Mouse (Mus musculus): ENCODE data around the gene 2310030G06Rik.

2310030G06Rik gene

GRCm38 (mm10) chr9:50746214-50746677 lies at the start of gene 2310030G06Rik:
2310030G06Rik (minus strand) TSS chr9:50746536.
- DNase-seq (ENCODE audit: low read depth) = no peak

- DNase-seq (ENCODE audit: low read depth) = no peak
Measured at GRCm38 (mm10) chr9:50795266-50795665, 48.9 kb upstream of the 2310030G06Rik start.

GRCm38 (mm10) chr9:50782155-50782554 lies 35.8 kb upstream of the 2310030G06Rik start:
- peak; percentile 72 for DNase-seq (ENCODE audit: low read depth)

- DNase-seq (ENCODE audit: low read depth) = peak; percentile 9
Measured at GRCm38 (mm10) chr9:50776162-50776760, 29.9 kb upstream of the 2310030G06Rik start.

- DNase-seq (ENCODE audit: low read depth) = peak; percentile 27
Measured at GRCm38 (mm10) chr9:50775662-50776126, 29.4 kb upstream of the 2310030G06Rik start.

GRCm38 (mm10) chr9:50774991-50775612 lies 28.8 kb upstream of the 2310030G06Rik start, which contains the start of the genes Alg9 and 1110032A03Rik:
Alg9 (plus strand) TSS chr9:50775019.
1110032A03Rik (minus strand) TSS chr9:50775520.
- DNase-seq (ENCODE audit: low read depth) = peak; percentile 89

GRCm38 (mm10) chr9:50774026-50774462 lies 27.7 kb upstream of the 2310030G06Rik start:
- peak; percentile 66 for DNase-seq (ENCODE audit: low read depth)

- no peak for DNase-seq (ENCODE audit: low read depth)
Measured at GRCm38 (mm10) chr9:50770011-50770410, 23.7 kb upstream of the 2310030G06Rik start.

GRCm38 (mm10) chr9:50768107-50769002 lies 22.0 kb upstream of the 2310030G06Rik start, which contains the start of gene Fdxacb1:
Fdxacb1 (plus strand) TSS chr9:50768236.
- peak; percentile 99 for DNase-seq (ENCODE audit: low read depth)

- DNase-seq (ENCODE audit: low read depth) = no peak
Measured at GRCm38 (mm10) chr9:50767531-50768106, 21.3 kb upstream of the 2310030G06Rik start.

GRCm38 (mm10) chr9:50763331-50763730 lies 17.0 kb upstream of the 2310030G06Rik start:
- DNase-seq (ENCODE audit: low read depth) = peak; percentile 43

- DNase-seq (ENCODE audit: low read depth) = no peak
Measured at GRCm38 (mm10) chr9:50761520-50762243, 15.3 kb upstream of the 2310030G06Rik start.

- no peak for DNase-seq (ENCODE audit: low read depth)
Measured at GRCm38 (mm10) chr9:50756711-50757110, 10.4 kb upstream of the 2310030G06Rik start.

- DNase-seq (ENCODE audit: low read depth) = no peak
Measured at GRCm38 (mm10) chr9:50753947-50754346, 7.6 kb upstream of the 2310030G06Rik start.

GRCm38 (mm10) chr9:50752784-50753615 lies 6.7 kb upstream of the 2310030G06Rik start:
- DNase-seq (ENCODE audit: low read depth) = no peak

- no peak for DNase-seq (ENCODE audit: low read depth)
Measured at GRCm38 (mm10) chr9:50752054-50752602, 5.8 kb upstream of the 2310030G06Rik start, which contains the start of gene Hspb2. Hspb2 (minus strand) TSS chr9:50752354.

GRCm38 (mm10) chr9:50751323-50751722 lies 5.0 kb upstream of the 2310030G06Rik start, which contains the start of gene Cryab:
Cryab (plus strand) TSS chr9:50751325.
- DNase-seq (ENCODE audit: low read depth) = no peak

GRCm38 (mm10) chr9:50750706-50751105 lies 4.4 kb upstream of the 2310030G06Rik start:
- no peak for DNase-seq (ENCODE audit: low read depth)

GRCm38 (mm10) chr9:50745806-50746205 lies 530 bp downstream of the 2310030G06Rik start:
- no peak for DNase-seq (ENCODE audit: low read depth)

GRCm38 (mm10) chr9:50742744-50743143 lies 3.6 kb downstream of the 2310030G06Rik start:
- no peak for DNase-seq (ENCODE audit: low read depth)

All from 416B (cell line).